Mouse (Mus musculus) heart, postnatal 14 days (tissue): ENCODE data around the gene Ada. TPM values are rescaled to one million over a fixed set of nuclear protein-coding genes. Genes with fewer than 3 reads are reported as not detected.

Source experiments
- DNase-seq, 2 experiments: peaks; one replicate each; pipeline ENCODE4 v3.0.0; 2021 to 2022
- intact Hi-C: fragments of 180-260 bp; cut with DNase I; formaldehyde crosslinking; loops from one replicate; pipeline ENCODE4 v1.15.1; 2025
- long read RNA-seq, 2 experiments: library from polyadenylated mRNA; stranded (forward); transcript quantifications; one replicate each; pipeline ENCODE4 v2.0.0; 2021
- total RNA-seq, 2 experiments: library from RNA; stranded (reverse); gene quantifications; 2 replicates each; pipeline ENCODE4 v1.2.3; 2021

The Ada gene
- total RNA-seq, result 1 to 10 TPM; 1.2 to 3.2 TPM
- long read RNA-seq, experiment 1, partial matches to known transcripts, result 0 of 4 reads
- long read RNA-seq, experiment 1, other reads (novel, unspliced or antisense), result 1 of 4 reads
- long read RNA-seq, experiment 2, partial matches to known transcripts, result 0 of 3 reads
- long read RNA-seq, experiment 2, other reads (novel, unspliced or antisense), result 0 of 3 reads

- intact Hi-C loops, result no loop called here
Measured at GRCm38 (mm10) chr2:163749647-163750611, at the start of gene Ada. Ada (minus strand) TSS chr2:163750239.

GRCm38 (mm10) chr2:163798411-163798810, 48.4 kb upstream of the Ada start:
- intact Hi-C loops, result no loop called here
- DNase-seq, result peak; percentile 54 to 72

More at GRCm38 (mm10) chr2:163749647-163750611, at the start of gene Ada:
- DNase-seq, result peak; percentile 71 to 73

GRCm38 (mm10) chr2:163788484-163788883, 38.4 kb upstream of the Ada start:
- intact Hi-C loops, result loop anchor here (10.0 kb wide), 4 partner anchors 46 to 254 kb away; partner anchors contain the start of genes Serinc3 and Ttpal
- DNase-seq, result peak; percentile 69 to 82

- intact Hi-C loops, result loop anchor here (10.0 kb wide), 4 partner anchors 47 to 253 kb away; partner anchors contain the start of genes Serinc3 and Ttpal
- peak; percentile 31 to 64 for DNase-seq
Measured at GRCm38 (mm10) chr2:163787709-163788108, 37.7 kb upstream of the Ada start.

GRCm38 (mm10) chr2:163787086-163787485, 37.0 kb upstream of the Ada start:
- intact Hi-C loops, result loop anchor here (10.0 kb wide), 4 partner anchors 48 to 252 kb away; partner anchors contain the start of genes Serinc3 and Ttpal
- DNase-seq, result no peak

GRCm38 (mm10) chr2:163783901-163784300, 33.9 kb upstream of the Ada start:
- DNase-seq, result peak; percentile 18 to 20

GRCm38 (mm10) chr2:163783368-163783767, 33.3 kb upstream of the Ada start:
- no peak for DNase-seq
- intact Hi-C loops, result loop anchor here (10.0 kb wide), 4 partner anchors 51 to 249 kb away; partner anchors contain the start of genes Serinc3 and Ttpal

More at GRCm38 (mm10) chr2:163783901-163784300, 33.9 kb upstream of the Ada start:
- intact Hi-C loops, result loop anchor here (10.0 kb wide), 4 partner anchors 51 to 249 kb away; partner anchors contain the start of genes Serinc3 and Ttpal

GRCm38 (mm10) chr2:163778896-163779295, 28.9 kb upstream of the Ada start:
- no peak for DNase-seq
- intact Hi-C loops, result no loop called here

GRCm38 (mm10) chr2:163777061-163777460, 27.0 kb upstream of the Ada start:
- intact Hi-C loops, result no loop called here
- DNase-seq, result no peak

GRCm38 (mm10) chr2:163776661-163777060, 26.6 kb upstream of the Ada start:
- no peak for DNase-seq
- intact Hi-C loops, result no loop called here

GRCm38 (mm10) chr2:163770731-163771130, 20.7 kb upstream of the Ada start:
- intact Hi-C loops, result no loop called here
- DNase-seq, result no peak

- intact Hi-C loops, result no loop called here
- no peak for DNase-seq
Measured at GRCm38 (mm10) chr2:163766890-163767289, 16.9 kb upstream of the Ada start.

GRCm38 (mm10) chr2:163766261-163766660, 16.2 kb upstream of the Ada start:
- intact Hi-C loops, result no loop called here

GRCm38 (mm10) chr2:163761402-163761801, 11.4 kb upstream of the Ada start:
- DNase-seq, result no peak

More at GRCm38 (mm10) chr2:163766261-163766660, 16.2 kb upstream of the Ada start:
- no peak for DNase-seq

GRCm38 (mm10) chr2:163760589-163760988, 10.6 kb upstream of the Ada start:
- DNase-seq, result no peak
- intact Hi-C loops, result no loop called here

More at GRCm38 (mm10) chr2:163761402-163761801, 11.4 kb upstream of the Ada start:
- intact Hi-C loops, result no loop called here

- DNase-seq, result no peak
Measured at GRCm38 (mm10) chr2:163758146-163758545, 8.1 kb upstream of the Ada start.

GRCm38 (mm10) chr2:163756723-163757122, 6.7 kb upstream of the Ada start:
- intact Hi-C loops, result no loop called here
- peak; percentile 51 to 66 for DNase-seq

More at GRCm38 (mm10) chr2:163758146-163758545, 8.1 kb upstream of the Ada start:
- intact Hi-C loops, result no loop called here

GRCm38 (mm10) chr2:163754228-163754627, 4.2 kb upstream of the Ada start:
- DNase-seq, result no peak
- intact Hi-C loops, result no loop called here

GRCm38 (mm10) chr2:163744801-163745570, 5.1 kb downstream of the Ada start:
- intact Hi-C loops, result no loop called here
- no peak for DNase-seq

- DNase-seq, result no peak
- intact Hi-C loops, result no loop called here
Measured at GRCm38 (mm10) chr2:163743357-163743756, 6.7 kb downstream of the Ada start.
